Mouse (Mus musculus) erythroblast, embryonic 14.5 days (primary cell): ENCODE measurements around the gene Ccdc57. TPM values are rescaled to one million over a fixed set of nuclear protein-coding genes. Genes with fewer than 3 reads are reported as not detected.

Source experiments
- H3K27me3 ChIP-seq: 2 replicates; pipeline ENCODE4 v1.6.1; 2012; ENCODE audit warnings: inconsistent platforms; ENCODE audit not compliant: control insufficient read depth
- H3K36me3 ChIP-seq: 2 replicates; pipeline ENCODE4 v1.6.1; 2012; ENCODE audit warnings: mild to moderate bottlenecking, inconsistent platforms; ENCODE audit not compliant: control insufficient read depth
- H3K4me1 ChIP-seq: 2 replicates; pipeline ENCODE4 v1.6.1; 2012; ENCODE audit warnings: inconsistent platforms; ENCODE audit not compliant: control insufficient read depth
- H3K4me3 ChIP-seq: replicated peaks from 2 replicates; pipeline ENCODE3; 2012; ENCODE audit warnings: moderate library complexity, mild to moderate bottlenecking, inconsistent platforms
- H3K9me3 ChIP-seq: 2 replicates; pipeline ENCODE4 v1.6.1; 2012; ENCODE audit warnings: low read length, inconsistent platforms, mixed read lengths; ENCODE audit not compliant: control insufficient read depth
- GATA1 ChIP-seq: IDR thresholded peaks from 2 replicates; pipeline ENCODE4 v1.6.1; 2012; ENCODE audit warnings: low read length, inconsistent platforms, mixed read lengths
- TAL1 ChIP-seq: IDR thresholded peaks from 3 replicates; pipeline ENCODE4 v1.6.1; 2012; ENCODE audit warnings: low read length, inconsistent platforms, mixed read lengths
- polyA plus RNA-seq: library from polyadenylated mRNA; stranded (reverse); fragments of >175 nt; gene quantifications from 2 replicates; pipeline ENCODE4 v1.2.3, GENCODE M21; 2012

Gene Ccdc57
- polyA plus RNA-seq, 1 experiment: 0.39 TPM

- H3K4me1 ChIP-seq: peaks cover 4% of the 10 kb centered on the region
- TF ChIP-seq GATA1 (no peak), TAL1 (no peak)
- H3K4me3 ChIP-seq: no peak overlapping the region
- no peaks in the 10 kb centered on the region for H3K27me3 ChIP-seq
- H3K36me3 ChIP-seq: peaks cover 71% of the 10 kb centered on the region
- H3K9me3 ChIP-seq: no peaks in the 10 kb centered on the region
Measured at GRCm38 (mm10) chr11:120917756-120918155, 14.9 kb downstream of the Ccdc57 start.

- TF ChIP-seq GATA1: no peak
- TF ChIP-seq TAL1: no peak
- H3K4me1 ChIP-seq: peaks cover 4% of the 10 kb centered on the region; the same call in 1 of the 2 replicates
- no peaks in the 10 kb centered on the region for H3K27me3 ChIP-seq
- no peak overlapping the region for H3K4me3 ChIP-seq
- no peaks in the 10 kb centered on the region for H3K9me3 ChIP-seq
- peaks cover 61% of the 10 kb centered on the region for H3K36me3 ChIP-seq
Measured at GRCm38 (mm10) chr11:120916477-120916876, 16.2 kb downstream of the Ccdc57 start.

GRCm38 (mm10) chr11:120913796-120914195, 18.9 kb downstream of the Ccdc57 start:
- no peak for TF ChIP-seq TAL1
- no peak for TF ChIP-seq GATA1
- H3K36me3 ChIP-seq: peaks cover 38% of the 10 kb centered on the region
- H3K4me3 ChIP-seq: no peak overlapping the region
- H3K9me3 ChIP-seq: no peaks in the 10 kb centered on the region
- no peaks in the 10 kb centered on the region for H3K27me3 ChIP-seq
- H3K4me1 ChIP-seq: peaks cover under 1% of the 10 kb centered on the region; the same call in 1 of the 2 replicates

DNA sequence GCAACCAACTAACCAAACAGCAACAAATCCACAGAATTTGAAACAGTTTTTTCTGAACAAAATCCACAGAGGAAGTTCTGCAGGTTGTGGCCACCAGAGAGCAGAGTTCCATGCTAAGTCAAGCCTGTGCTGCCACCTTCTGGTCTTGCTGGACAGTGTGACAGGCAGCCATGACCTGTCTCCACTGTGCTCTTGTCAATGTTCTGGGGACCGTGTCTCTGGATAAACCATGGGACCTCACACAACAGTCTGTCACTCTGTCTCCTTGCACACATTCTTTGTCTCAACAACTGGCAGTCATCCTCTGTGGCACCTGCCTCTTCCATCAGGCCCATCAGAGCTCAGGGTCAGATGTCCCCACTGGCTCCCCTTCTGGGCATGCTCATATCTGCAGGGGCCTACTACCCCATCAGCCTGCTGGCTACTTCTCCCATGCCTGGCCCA, 27.2 kb downstream of the Ccdc57 start:
- no peak overlapping the region for H3K4me3 ChIP-seq
- H3K27me3 ChIP-seq: no peaks in the 10 kb centered on the region
- peaks cover 30% of the 10 kb centered on the region for H3K36me3 ChIP-seq
- no peaks in the 10 kb centered on the region for H3K9me3 ChIP-seq
- TF ChIP-seq TAL1 (no peak), GATA1 (no peak)
- peaks cover 44% of the 10 kb centered on the region for H3K4me1 ChIP-seq

- Histone ChIP-seq H3K9me3 (no peaks in the 10 kb centered on the region), H3K4me1 (peaks cover 49% of the 10 kb centered on the region), H3K27me3 (no peaks in the 10 kb centered on the region), H3K36me3 (peaks cover 33% of the 10 kb centered on the region), H3K4me3 (no peak overlapping the region)
- TF ChIP-seq GATA1: no peak
- no peak for TF ChIP-seq TAL1
Measured at GRCm38 (mm10) chr11:120904561-120904960, 28.1 kb downstream of the Ccdc57 start.

GRCm38 (mm10) chr11:120903159-120903850, 29.4 kb downstream of the Ccdc57 start:
- no peak for TF ChIP-seq TAL1
- TF ChIP-seq GATA1: no peak
- Histone ChIP-seq H3K9me3 (no peaks in the 10 kb centered on the region), H3K36me3 (peaks cover 42% of the 10 kb centered on the region), H3K4me3 (no peak overlapping the region), H3K27me3 (no peaks in the 10 kb centered on the region), H3K4me1 (peaks cover 60% of the 10 kb centered on the region)

GRCm38 (mm10) chr11:120902487-120903142, 30.1 kb downstream of the Ccdc57 start:
- Histone ChIP-seq H3K27me3 (no peaks in the 10 kb centered on the region), H3K4me3 (no peak overlapping the region), H3K36me3 (peaks cover 44% of the 10 kb centered on the region), H3K9me3 (no peaks in the 10 kb centered on the region), H3K4me1 (peaks cover 67% of the 10 kb centered on the region)
- no peak for TF ChIP-seq TAL1
- no peak for TF ChIP-seq GATA1

- no peaks in the 10 kb centered on the region for H3K27me3 ChIP-seq
- H3K9me3 ChIP-seq: no peaks in the 10 kb centered on the region
- H3K36me3 ChIP-seq: peaks cover 47% of the 10 kb centered on the region
- H3K4me1 ChIP-seq: peaks cover 69% of the 10 kb centered on the region
- TF ChIP-seq GATA1: no peak
- TF ChIP-seq TAL1: no peak
- no peak overlapping the region for H3K4me3 ChIP-seq
Measured at GRCm38 (mm10) chr11:120901729-120902486, 30.8 kb downstream of the Ccdc57 start.
